Mouse (Mus musculus): ENCODE data around the gene Rnf31.

The Rnf31 gene

DNA sequence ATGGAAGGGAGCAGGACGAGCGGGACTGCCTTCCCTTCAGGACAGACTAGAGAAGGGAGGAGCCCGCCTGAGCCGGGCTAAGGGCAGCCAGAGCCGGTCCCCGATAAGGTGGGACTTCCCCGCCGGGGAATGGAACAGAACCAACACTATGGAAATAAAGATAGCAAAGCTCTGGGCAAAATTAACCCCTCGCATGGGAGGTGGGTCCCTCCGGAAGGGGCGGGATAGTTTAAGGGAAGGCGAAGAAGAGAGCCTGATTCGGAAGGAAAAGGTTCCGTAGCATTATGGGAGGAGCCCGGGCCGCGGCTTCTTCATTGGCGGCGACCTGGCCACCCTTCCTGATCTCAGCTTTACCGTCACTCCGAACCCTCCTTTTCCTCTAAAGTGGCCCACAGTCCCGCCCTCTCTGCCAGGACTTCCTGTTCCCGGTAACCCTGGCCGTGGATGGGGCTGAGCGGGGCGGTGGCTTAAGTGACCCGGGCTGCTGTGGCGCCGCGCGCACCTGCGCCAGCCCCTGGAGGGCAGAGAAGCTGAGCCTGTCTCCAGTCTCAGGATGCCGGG lies at the start of gene Rnf31:
Gene Rnf31, plus strand, starts transcription at position 378 of the 561 bp plus-strand sequence.
- DNase-seq = peak; percentile 95

DNA sequence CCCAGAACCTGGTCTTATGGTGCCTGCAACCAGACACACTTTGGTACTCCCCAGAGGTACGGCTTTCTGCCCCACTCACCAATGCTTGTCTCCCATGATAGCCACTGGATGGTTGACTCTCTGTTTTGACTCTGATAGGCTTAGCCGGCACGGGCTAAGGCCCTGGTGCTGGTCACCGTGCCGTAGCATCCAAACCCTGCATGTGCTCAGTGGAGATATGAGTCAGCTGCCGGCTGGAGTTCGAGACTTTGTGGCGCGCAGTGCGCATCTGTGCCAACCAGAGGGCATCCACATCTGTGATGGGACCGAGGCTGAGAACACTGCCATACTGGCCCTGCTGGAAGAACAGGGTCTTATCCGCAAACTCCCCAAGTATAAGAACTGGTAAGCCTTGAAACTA lies 49.2 kb upstream of the Rnf31 start:
- no peak for DNase-seq

DNA sequence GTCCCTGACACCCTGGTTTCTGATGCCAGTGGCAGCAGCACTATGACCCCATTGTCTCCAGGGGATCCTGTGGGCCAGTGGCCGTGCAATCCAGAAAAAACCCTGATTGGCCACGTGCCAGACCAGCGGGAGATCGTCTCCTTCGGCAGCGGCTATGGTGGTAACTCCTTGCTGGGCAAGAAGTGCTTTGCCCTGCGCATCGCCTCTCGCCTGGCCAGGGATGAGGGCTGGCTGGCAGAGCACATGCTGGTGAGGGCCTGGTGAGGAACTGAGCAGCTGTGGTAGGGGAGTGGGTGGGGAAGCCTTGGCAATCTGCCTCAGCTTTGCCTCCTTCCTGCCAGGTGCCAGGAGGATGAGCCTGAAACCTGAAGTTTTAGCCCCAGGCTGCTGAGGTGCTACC lies 47.2 kb upstream of the Rnf31 start:
- peak; percentile 58 for DNase-seq

DNA sequence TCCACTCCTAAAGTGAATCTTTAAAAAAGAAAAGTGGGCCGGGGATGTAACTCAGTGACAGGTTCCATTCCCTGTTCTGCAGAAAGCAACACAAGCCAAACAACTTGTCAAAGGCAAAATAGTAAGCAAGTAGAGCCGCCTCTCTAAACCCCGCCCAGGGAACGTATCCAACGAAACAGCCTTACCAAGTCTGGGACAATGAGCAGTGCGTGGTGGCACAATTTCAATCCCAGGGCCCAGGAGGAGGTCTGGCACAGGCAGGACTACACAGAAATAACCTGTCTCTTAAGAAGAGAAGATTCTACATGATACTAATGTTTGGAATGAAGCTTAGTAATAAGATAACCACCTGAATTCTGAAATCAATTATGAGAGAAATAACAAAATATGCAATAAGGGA lies 41.3 kb upstream of the Rnf31 start:
- no peak for DNase-seq

DNA sequence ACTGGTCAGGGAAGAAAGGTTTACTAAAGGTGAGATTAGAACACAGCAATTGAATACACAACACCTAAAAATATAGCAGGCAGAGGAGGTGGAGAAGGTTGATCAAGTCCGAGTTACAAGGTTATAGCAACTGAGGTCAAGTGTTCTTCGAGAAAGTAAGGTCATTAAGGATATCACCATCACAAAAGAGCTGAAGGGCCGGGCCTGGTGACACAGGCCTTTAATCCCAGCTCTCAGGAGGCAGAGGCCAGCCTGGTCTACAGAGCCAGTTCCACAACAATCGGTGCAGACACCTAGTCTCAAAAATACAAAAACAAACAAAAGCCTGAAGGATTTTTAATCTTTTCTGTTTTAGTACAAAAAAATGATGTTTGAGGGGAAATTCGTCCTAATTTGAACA lies 40.2 kb upstream of the Rnf31 start:
- DNase-seq = no peak

DNA sequence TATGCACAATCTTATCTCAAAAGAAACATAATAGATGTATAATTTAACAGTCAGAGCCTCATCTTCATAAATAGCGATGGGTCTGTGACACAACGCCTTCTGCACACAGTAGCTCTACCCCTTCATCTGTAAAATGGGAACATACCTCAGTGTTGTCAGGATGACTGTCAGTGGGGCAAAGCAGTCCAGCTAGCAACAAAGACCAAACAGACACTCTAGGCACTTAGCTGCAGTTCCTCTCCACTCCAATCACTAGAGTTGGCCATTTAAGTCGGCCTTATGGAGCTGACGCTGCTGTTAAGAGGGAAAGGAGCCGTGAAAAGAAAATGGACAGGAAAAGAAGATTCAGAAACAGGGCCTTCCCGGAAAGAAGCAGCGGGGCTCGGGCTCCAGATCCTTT lies 39.7 kb upstream of the Rnf31 start:
- no peak for DNase-seq

DNA sequence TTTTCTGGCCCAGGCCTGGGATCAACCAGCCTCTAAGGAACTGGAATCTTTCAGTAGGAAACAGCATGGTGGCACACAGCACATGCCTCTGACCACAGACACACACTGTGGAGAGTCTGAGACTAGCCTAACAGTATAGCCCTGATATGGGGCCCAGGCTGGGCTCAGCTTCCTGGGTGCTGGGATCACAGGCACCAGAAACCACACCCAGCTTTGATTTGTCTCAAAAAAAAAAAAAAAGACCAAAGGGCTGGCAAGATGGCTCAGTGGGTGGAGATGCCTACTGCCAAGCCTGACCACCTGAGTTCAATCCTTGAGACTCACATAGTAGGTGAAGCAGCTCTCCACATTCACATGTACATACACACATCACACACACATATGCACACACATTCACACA lies 36.9 kb upstream of the Rnf31 start:
- no peak for DNase-seq

DNA sequence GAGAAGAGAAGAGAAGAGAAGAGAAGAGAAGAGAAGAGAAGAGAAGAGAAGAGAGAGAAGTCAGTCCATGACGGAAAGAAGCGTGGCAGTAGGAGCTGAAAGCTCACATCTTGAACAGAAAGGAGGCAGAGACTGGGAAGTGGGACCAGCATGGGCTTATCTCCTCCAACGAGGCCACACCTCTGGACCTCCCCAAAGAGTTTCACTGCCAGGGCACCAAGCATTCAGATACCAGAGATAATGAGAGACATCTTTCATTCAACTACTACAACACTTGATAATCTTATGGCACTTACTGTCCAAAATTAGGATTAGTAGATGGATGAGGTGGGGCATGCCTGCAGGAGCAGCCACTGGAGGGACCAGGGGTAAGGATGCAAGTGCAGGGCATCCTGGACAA lies 35.7 kb upstream of the Rnf31 start:
- DNase-seq = no peak

DNA sequence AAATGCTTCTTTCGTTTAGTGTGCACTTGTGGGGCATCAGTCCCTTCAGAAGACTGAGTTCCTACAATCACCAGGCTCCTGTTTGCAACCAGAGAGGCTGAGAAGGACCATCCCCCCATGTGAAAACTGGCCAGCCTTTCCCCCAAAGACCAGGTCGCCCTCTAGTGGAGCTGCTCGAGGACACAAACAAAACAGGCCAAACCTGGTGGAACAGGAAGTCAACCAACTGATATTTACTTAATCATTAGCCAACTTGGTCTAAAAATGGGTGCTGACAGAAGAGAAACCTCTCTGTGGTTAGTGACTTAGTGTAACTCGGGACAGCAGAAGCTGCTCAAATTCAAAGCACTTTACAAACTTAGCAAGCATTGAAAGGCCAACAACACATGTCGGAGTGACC lies 34.5 kb upstream of the Rnf31 start:
- DNase-seq = peak; percentile 78

DNA sequence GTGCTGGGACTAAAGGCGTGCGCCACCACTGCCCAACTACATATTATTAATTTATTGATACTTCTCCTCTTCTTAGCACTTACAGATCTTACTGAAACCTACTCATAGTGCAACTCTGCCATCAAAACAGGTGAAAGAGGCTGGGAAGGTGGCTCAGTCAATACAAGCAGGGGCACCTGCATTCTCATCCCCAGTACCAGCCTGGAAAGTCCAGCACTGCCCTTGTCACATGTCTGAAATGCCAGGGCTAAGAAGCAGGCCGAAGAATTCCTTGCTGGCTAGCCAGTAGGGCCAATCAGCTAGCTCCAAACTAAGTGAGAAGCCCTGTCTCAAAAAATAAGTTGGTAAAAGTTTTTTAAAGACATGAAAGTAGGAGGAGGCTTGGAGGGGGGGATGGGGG lies 33.9 kb upstream of the Rnf31 start:
- DNase-seq = no peak

DNA sequence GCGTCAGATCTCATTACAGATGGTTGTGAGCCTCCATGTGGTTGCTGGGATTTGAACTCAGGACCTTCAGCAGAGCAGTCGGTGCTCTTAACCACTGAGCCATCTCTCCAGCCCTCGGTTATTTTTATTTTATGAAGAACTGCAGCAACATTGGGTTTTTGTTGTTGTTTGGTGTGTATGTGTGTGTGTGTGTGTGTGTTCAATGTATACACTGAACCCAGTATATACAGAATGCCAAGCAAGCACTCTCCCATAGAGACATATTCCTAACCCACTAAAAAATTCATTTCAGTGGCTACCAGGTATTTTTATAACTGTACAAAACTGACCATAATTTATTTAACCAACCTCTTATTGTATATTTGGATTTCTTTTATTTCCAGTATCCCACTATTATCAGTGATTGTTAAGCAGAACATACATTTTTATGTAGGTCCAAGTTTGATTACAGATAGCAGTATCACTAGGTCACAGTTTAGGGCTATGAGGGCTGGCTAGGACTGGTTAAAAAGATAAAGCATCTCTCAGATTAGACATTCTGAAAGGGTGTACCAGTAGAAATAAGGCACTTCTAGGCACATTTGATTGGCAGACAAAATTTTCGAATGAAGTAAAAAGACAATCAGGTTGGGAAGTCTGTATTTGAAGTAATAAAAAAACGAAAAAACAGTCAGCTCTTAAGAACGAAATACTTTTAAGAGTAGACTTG lies 32.6 kb upstream of the Rnf31 start:
- no peak for DNase-seq

DNA sequence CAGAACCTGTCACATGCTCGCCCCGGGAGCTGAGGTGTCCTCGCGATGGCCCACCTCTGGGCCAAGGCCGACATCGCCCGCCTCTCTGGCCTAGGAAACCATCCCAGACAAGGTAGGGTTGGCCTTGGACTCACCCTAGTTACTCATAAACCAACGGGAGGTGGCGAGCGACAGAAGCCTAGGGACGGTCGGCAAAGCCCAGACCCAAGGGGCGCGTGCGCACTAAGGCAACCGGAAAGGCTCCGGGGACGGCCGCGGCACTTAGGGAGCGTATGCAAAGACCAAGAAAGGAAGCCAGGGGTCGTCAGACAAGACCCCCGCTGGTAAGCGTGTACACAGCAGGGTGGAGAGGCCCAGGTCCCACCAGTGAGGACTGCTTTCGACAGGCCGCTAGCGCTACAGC lies 31.7 kb upstream of the Rnf31 start, which contains the start of gene Dcaf11:
Gene Dcaf11, plus strand, starts transcription at position 208 of the 403 bp plus-strand sequence.
- DNase-seq = peak; percentile 95

DNA sequence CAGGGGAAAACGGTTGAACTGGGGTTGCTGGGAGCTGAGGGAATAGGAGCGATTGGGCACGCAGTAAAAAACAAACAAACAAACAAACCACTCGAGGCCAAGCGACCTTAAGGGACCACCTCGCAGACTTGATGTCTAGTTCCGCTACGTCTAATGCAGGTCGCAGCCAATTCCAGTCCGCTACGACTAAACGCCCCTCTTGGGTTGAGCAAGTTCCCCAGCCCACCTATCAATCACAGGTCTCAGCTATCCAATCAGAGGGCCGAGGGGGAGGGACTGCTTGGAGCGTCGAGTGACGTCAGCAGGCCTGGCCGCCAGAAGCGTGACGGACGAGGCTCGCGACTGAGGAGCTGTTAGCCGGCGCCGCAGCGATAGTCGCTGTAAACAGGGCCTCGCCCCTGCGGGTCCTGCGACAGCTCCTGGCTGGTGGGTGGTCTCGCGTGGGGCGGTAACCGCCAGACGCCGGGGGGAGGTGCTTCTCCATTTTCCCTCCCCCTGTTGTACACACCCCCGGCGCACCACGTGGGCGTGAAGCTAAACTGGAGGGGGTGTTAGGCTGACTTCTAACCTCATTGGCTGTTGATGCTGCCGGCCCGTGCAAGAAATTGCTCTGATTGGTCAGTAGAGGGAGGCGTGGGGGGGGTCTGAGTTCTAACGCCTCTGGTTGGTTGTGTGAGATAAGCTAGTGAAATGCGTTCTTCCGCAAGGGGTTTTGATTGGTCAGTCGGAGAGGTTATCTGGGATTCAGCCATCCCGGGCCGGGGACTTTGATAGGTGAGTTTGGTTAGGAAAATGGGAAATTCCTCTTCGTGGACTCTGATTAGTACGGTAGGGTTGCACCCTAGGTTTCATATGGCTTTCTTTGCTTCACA lies 31.1 kb upstream of the Rnf31 start, which contains the start of gene A730061H03Rik:
Gene A730061H03Rik, minus strand, starts transcription at position 205 of the 872 bp plus-strand sequence.
- peak; percentile 100 for DNase-seq

DNA sequence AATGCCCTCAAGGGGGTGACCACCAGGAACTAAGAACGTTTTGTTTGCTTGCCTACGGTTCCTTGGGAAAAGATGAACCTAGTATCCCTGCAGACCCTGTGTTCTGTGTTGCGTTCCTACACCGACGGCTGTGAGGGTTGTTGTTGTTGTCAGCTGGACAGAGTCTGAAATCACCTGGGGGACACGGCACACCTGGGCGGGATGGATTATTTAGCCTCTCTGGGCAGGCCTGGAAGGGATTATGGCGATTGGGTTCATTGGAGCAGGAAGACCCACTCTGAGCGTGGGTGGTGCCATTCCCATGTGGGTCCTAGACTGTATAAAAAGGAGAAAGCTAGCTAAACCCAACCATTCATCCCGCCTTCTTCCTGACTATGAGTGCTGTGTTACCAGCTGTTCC lies 29.6 kb upstream of the Rnf31 start:
- peak; percentile 51 for DNase-seq

DNA sequence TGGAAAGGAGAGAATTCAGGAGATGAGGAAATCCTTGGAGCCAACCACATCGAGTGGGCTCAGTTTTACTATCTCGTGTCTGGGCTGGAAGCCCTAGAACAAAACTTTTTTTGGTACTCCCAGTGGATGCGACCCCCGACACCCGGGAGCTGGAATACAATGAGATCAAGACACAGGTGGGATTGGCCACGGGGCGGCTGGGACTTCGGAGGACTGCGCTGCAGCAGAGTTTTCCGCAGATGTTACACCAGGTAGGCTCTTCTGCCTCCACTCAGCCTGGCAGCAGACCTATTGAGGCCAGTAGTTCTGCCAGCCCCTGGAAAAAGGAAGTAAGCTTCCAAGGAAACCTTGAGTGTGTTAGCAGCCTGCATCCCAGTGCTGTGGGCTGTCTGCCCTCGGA lies 28.3 kb upstream of the Rnf31 start:
- peak; percentile 36 for DNase-seq

DNA sequence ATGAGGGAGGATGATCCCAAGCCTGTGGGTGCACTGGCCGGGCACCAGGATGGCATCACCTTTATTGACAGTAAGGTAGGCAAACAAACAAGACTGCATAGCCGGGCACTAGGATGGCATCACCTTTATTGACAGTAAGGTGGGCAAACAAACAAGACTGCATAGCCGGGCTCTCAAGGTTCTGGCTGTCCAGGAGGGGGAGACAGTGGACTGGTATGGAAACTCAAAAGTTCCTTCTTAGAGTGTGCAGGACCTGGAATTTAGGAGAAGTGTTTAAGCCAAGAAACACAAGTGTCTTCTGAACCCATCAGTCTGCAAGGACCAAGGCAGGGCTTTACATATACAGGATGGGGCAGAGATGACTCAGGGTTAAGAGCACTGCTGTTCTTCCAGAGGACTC lies 25.8 kb upstream of the Rnf31 start:
- no peak for DNase-seq

DNA sequence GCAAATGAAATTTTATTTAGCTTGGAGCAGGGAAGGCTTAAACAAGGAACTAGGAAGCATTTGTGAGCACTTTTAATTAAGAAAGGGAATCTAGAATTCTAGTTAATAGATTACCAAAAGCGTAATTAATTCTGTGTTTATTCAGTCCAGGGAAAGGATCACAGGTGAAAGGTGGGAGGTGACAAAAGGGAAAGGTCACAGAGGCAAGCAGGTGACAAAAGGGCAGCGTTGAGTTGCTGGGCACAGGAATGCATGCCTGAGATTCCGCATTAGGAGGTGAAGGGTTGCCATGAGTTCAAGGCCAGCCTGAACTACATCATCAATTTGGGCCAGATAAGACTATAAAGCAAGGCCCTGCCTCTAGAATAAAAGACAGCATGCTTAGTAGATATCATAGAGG lies 24.0 kb upstream of the Rnf31 start:
- DNase-seq = no peak

DNA sequence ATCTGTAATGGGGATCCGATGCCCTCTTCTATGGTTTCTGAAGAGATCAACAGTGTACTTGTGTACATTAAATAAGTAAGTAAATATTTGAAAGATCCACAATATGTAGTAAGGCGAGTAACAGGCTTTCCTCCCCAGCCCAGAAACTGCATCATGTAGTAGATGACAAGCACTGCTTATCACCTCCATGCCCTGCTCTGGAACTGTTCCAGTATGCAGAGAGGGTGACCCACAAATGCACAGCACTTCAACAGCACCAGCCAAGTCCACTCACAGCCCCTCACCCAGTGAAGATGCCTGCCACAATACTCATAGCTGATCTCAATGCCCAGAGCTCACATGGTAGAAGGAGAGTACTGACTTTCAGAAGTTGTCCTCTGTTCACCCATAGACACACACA lies 20.9 kb upstream of the Rnf31 start:
- no peak for DNase-seq

DNA sequence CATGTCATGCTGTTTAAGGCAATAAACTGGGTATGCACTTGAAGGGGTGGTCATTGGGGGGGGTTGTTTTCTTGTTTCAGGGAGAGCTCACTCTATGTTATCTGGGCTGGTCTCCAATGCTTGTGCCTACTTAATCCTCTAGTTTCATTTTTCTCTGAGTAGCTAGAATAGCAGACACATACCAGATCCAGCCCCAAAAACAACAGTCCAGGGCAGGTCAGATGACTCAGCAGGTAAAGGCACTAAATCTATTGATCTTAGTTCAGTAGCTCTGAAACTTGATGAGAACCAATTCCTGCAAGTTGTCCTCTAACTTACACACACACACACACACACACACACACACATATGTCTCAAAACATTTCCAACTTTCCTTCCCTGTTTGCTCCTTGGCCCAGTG lies 19.7 kb upstream of the Rnf31 start:
- DNase-seq = no peak

DNA sequence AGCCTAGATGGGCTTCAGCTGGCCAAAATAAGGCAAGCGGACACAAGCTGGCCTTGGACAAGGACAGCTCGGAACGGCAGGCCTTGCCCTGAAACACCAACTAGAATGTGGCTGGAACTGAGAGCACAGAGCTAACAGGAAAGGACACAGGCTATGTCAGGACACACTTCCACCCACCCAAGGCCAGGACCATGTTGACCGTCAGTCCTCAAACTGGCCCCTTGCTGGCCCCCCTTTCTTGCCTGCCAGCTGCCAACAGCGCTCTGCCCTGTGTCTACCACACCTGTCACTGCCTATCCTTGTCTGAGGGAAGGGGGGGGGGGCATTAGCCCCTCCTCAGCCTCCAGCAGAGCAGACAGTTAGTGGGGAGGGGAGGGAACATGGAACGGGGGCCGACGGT lies 16.2 kb upstream of the Rnf31 start, which contains the start of gene Fitm1:
Gene Fitm1, plus strand, starts transcription at position 316 of the 400 bp plus-strand sequence.
- DNase-seq = no peak

DNA sequence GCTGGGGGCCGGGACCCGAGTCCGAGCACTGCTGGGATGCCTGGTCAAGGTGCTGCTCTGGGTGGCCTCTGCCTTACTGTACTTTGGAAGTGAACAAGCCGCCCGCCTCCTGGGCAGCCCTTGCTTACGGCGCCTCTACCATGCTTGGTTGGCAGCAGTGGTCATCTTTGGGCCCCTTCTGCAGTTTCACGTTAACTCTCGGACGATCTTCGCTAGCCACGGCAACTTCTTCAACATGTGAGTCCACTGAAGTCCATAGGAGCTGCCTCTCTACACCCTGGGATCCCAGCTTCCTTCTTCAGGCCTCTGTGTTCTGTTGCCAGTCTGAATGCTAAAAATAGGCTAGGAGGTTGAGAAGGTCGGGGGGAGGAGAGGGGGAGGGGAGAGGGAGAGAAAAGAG lies 15.8 kb upstream of the Rnf31 start:
- DNase-seq = no peak

DNA sequence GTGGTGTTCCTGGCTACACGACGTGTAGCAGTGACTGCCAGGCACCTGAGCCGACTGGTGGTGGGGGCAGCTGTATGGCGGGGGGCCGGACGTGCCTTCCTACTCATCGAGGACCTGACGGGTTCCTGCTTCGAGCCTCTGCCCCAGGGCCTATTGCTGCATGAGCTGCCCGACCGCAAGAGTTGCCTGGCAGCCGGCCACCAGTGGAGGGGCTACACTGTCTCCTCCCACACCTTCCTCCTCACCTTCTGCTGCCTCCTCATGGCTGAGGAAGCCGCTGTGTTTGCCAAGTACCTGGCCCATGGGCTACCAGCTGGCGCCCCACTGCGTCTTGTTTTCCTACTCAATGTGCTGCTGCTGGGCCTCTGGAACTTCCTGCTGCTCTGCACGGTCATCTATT lies 15.1 kb upstream of the Rnf31 start:
- DNase-seq = peak; percentile 38

DNA sequence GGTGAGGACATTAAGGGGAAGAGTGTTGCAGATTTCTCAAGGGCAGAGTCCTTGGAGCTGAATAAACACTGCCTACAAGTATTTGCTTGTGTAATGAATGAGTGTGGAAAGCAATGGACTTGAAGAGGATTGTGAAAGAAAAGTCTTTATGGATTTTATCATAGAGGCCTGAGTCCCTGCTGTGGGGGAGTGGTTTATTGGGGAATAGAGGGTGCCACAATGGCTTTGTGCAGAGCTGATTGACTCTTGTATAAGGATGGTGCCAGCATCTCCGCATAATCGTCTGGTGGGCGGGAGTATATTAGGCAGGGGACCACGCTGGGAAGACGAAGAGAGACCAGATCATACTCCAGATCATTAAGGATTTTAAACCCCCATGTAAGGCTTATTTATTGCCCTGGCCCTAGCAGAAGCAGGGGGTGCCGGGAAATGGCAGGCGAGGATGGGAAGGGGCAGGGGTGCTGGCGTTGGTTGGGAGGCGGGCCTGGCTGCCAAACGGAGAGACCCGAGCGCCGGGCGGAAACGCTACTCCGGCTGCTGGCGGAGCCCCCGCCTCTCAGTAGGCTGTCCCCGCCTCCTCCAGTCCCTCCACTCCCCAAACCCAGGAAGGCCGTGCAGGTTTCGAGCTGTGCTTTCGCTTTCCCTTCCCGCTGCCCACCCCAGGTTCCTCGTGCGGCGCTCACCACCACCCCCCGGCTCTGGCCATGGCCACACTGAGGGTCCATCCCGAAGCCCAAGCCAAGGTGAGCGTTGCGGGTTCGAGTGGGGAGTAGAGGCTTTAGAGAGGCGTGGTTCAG lies 13.4 kb upstream of the Rnf31 start, which contains the start of gene Psme1:
Gene Psme1, plus strand, starts transcription at position 253 of the 797 bp plus-strand sequence.
- DNase-seq = peak; percentile 70

All from cerebellum, adult 9-11 months (tissue).